Mouse (Mus musculus): Measurements from ENCODE around the gene Kirrel3.

- TF ChIP-seq CTCF (IDR thresholded peaks at IDR 0.05; ENCODE audit: low read depth) (no peak), EP300 (IDR thresholded peaks at IDR 0.05; ENCODE audit: low read depth) (no peak)
These were observed 227.3 kb downstream of the Kirrel3 start for GRCm38 (mm10) chr9:34712996-34713395.
